Mouse (Mus musculus) ES-CJ7 (cell line): ENCODE measurements at regions not wholly inside any gene's neighbourhood (a gene's known extent, or its start where the extent isn't known, plus 50 kb on each side); places are given as distances from the start of the nearest gene placed in this dataset.
"Not testable (repeated sequence)": the region's sequence is repeated elsewhere in the genome, so short reads cannot be mapped to it uniquely, and the experiment has no call there.

Source experiments
- DNase-seq: peaks from one replicate; pipeline ENCODE4 v3.0.0; 2011; ENCODE audit warnings: low read depth, low spot score

GRCm38 (mm10) chr2:64443171-64443570 lies 345.3 kb upstream of the Fign start:
- DNase-seq: no peak

- DNase-seq: no peak
Observed at GRCm38 (mm10) chr2:64440961-64441360, 343.1 kb upstream of the Fign start.

GRCm38 (mm10) chr2:64417129-64417528 lies 319.3 kb upstream of the Fign start:
- not testable (repeated sequence) for DNase-seq

GRCm38 (mm10) chr2:64413846-64414245 lies 316.0 kb upstream of the Fign start:
- DNase-seq: no peak

GRCm38 (mm10) chr2:64413263-64413662 lies 315.4 kb upstream of the Fign start:
- DNase-seq: no peak

- peak; percentile 4 for DNase-seq
Observed at GRCm38 (mm10) chr2:64395946-64396345, 298.1 kb upstream of the Fign start.

- DNase-seq: no peak
Observed at GRCm38 (mm10) chr2:64394619-64395294, 296.9 kb upstream of the Fign start.

GRCm38 (mm10) chr2:64394199-64394598 lies 296.4 kb upstream of the Fign start:
- DNase-seq: no peak

- DNase-seq: no peak
Observed at GRCm38 (mm10) chr2:64369791-64370190, 272.0 kb upstream of the Fign start.

- DNase-seq: no peak
Observed at GRCm38 (mm10) chr2:64367188-64367587, 269.4 kb upstream of the Fign start.

- DNase-seq: no peak
Observed at GRCm38 (mm10) chr2:64366528-64366927, 268.7 kb upstream of the Fign start.

- DNase-seq: no peak
Observed at GRCm38 (mm10) chr2:64356286-64356685, 258.4 kb upstream of the Fign start.

- DNase-seq: peak; percentile 2
Observed at GRCm38 (mm10) chr2:64325499-64325898, 227.7 kb upstream of the Fign start.
